Mouse (Mus musculus) adipocyte (in vitro differentiated cells): ENCODE measurements at regions not wholly inside any gene's neighbourhood (a gene's known extent, or its start where the extent isn't known, plus 50 kb on each side); places are given as distances from the start of the nearest gene placed in this dataset.

Experiments used
- DNase-seq: peaks from one replicate; pipeline ENCODE4 v3.0.0-alpha.2; 2016; ENCODE audit warnings: low spot score

DNA sequence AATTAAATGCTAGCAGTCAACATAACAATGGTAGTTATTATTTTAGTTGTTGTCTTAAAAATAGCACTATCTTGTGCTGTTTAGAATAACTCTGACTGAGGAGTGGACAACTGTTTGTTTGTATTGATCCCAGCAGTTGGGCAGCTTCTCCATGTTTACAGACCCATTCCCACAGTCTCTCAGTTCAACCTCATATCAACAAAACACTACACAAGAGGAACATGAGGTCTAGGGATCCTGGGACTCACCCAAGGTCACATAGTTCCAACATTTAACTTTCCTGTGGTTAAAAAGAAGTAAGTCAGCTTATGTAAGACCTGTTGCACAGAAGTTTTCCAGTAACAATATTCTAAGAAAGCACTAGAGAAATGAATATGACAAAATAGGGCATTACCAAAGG lies 203.0 kb upstream of the Usp24 start:
- peak; percentile 66 for DNase-seq

DNA sequence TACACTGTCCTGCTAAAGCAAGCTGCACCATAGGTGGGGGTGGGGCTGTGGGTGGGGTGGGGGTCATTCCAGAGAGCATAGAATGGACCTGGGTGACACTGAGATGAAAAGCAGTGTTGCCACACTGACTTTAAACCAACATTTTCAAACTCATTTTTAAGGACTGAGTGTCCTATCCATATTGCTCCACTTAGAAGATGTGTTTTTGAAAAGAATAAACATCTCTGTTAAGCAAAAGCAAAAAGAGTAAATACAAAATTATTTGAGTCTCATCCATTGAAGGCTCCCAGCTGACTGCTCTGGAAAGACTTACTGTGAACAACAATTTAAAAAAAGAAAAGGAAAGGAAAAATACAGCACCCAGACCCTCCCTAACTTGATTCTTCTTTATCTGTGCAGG lies 202.3 kb upstream of the Usp24 start:
- no peak for DNase-seq

DNA sequence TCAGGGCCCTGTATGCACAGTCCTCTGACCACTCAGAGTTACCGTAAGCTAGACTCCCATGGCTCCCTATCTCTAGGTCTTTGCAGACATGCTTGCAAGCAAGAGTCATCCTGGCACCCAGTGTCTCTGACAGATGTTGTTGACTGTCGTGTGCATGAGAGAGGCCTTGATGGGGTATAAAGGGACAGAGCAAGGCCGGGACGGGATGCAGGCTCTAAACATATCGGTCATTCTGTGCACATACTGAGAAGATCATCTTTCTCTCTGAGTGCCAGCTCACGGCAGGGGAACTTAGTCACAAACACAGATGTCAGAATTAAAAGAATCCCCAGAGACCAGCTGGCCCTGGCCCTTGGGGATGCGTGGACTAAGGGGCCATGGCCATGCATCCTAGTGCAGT lies 199.4 kb upstream of the Usp24 start:
- no peak for DNase-seq

DNA sequence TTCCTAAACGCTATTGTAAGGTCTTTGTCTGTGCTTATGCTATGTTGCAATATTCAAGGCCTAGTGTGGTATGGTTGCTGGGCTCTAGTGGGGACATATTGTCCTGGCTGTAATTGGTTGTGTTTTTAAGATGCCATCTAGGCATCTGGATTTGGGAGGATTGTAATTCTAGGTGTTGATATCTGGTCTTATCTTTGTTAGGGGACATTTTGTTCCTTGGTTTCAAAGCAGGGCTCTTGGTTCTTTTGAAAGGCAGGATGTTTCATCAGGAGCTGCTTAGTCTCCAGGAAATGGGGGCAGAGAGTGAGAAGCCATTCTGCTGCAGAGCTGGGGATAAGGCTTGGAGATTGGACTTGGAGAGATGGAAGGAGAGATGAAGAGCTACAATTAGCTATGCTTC lies 194.7 kb upstream of the Usp24 start:
- no peak for DNase-seq

DNA sequence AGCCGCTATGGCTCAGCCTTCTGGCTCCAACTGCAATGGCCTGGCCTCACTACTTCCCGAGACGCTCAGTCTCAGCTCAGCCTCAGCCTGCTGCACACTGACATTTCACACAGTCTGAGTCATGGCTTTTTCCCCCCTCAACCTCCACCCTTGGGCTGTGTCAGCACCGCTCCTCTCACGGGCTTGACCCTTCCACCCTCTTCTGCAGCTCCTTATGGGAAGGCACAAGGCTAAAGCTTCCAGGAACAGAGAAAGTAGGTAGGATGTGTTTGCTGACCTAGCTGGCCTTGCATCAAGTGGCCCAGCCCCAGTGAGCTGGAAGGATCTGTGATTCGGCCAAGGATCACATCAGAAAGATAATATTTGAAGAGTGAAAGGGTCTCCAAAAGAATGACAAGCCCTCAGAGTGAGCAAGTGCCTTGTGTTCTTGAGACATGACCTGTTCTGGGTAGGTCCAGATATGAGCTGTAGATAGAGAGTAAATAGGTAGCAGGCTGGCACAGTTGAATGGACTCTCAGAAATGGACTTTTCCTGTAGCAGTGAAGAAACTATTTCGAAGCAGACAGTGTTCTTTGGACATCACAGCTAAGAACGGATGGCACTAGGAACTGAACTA lies 192.9 kb upstream of the Usp24 start:
- DNase-seq, result peak; percentile 89

DNA sequence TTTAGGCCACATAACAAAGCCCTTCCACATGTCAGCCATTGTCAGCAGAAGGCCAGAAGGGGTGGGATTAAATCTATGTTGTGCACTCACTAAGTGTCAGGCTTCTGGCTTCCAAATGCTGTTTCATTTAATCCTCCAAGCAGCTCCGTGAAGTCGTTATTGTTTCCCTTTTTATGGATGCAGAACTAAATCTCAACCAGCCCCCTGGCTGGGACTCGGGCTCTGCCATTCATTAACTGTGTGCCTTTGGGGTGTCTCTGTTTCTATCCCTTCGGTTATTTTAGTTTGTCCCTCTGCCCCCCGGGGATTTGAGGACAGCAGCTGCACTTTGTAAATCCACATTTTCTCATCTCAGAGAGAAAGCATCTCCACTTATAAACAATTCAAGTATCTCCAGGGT lies 188.8 kb upstream of the Usp24 start:
- no peak for DNase-seq

DNA sequence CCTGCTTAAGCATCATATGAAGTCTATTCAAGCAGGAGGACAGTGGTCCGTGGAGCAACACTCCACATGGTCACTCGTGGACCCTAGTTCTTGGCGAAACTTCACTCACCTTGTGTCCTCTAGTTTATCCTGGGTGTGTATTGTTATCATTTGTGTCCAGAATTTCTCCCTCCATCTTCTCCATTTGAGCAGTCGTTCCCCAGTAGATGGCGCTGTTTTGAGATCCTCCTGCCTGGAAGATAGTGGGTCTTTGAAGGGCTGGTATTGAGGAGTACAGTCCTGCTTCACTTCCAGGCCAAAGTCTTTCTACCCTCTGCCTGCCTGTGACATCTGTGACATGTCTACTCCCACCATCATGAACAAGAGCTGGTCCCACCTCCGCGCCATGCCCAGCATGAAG lies 188.4 kb upstream of the Usp24 start:
- DNase-seq, result no peak

DNA sequence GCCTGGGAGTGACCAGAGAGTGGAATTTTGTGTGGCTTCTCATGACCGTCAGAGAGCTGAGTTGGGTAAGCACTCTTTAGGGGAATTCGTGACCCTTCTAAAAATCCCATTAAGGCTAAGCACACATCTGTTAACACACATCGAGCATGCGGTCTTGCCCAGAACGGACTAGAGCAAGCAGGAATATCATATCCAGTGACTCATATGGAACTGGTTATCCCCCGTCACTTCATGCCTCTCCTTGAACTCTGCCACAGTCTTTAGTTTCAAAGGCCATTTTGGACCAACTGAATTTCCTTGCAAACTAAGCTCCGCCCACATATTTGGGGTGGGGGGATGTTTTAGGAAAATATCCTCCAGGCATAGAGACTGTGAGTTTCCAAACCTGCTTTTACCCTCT lies 186.7 kb upstream of the Usp24 start:
- DNase-seq, result no peak

DNA sequence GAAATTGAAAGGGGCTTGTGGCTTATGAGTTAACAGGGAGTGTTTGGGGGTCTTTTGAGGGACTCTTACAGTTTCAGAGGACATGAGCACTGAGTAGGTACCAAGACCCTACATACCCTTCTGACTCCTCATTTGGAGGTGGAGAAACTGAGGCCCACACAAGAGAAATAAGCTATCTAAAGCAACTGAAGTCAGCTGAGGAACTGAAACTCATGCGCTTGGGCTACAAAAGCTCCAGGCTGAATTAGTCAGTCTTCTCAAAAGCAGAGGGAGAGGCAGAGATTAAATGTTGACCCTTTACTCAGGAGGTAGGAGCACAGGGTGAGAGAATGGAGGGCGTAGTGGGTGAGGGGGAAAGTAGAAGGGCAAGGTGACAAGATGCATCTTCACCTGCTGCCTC lies 186.2 kb upstream of the Usp24 start:
- DNase-seq, result no peak

DNA sequence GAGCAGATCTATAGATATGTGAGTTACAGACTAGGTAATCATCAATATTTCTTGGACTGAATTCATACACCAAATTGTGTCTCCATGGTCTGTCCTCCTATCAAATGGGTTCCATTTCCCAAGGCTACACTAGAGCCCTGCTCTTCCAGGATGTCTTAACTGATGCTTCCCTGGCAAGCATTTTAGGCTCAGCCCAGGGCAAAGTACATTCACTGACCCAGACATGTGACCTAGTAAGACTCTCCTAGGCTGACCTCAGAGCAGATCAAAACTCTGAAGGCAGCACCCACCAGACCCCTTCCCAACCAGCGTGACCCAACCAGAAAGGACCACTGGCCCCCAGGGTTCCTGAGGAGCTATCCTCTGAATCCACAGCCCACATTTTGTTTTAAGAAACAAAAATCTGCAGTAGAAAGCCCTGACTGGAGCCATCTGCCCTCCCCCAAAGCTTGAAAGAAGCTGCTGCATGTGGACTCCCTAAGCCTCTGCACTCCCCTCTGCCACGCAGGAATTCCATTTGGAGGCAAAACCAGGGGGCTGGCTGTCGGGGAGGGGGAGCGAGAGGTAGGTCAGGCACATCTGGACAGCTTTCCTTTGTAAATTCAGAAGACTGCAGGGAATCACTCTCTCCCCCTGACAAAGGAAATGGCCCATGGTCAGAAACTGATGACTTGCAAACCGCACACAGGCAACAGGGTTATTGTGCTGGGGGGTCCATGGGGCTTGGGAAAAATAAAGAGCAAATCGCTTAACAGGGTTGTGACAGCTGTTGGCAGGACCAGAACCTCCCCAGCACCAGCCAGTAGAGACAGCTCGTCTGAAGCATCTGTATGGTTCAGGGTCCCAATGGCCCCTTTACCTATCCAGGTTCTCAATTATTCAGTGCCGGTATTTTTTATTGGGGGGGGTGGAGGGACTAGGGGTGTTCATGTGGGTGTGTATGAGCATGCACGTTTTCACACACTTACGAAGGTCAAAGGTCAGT lies 182.0 kb upstream of the Usp24 start:
- no peak for DNase-seq

DNA sequence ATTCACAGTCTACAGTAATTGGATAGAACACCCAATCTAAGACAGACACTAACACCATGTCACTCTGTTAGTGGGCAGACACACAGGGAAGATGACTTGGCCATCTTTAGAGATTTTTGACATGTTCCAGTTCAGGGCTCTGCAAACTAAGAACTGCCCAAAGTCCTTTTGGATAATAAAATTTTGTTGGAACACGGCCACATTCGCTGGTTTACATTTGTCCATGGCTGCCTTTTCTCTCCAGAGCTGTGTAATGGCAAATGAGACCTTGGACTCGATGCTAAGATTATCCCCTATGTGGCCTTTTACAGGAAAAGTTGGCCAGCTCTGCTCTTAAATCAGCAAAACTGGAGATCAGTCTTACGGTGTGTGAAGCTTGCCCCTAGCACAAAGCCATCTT lies 173.3 kb upstream of the Usp24 start:
- no peak for DNase-seq

DNA sequence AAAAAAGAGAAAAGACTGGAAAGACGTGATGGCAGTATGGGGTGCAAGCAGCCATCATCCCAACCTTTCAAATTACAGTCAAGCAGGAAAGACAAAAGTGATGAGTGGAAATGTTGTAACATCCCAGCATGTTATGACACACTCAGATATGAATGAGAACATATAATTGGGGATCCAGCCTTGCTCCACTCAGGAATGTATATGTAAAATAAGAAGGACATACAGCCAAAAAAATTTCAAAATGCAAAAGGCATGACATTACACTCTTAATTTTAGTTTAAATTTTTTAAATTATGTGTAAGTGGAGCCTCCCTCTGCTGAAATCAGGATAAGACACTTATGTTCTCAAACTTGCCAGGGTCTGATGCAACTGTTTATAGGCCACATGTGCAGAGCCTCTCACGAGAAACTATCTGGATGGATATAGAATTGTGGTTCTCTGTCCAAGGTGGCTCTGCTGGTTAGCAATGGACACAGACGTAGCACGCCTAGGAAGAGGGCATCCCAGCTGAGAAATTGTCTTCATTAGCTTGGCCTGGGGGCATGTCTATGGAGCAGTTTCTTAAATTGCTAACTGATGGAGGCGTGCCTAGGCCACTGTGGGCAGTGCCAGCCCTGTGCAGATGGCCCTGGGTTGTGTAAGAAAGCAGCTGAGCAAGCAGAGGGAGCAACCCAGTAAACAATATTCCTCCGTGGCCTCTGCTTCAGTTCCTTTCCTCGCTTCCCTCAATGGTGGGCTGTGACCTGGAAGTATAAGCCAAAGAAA lies 171.5 kb upstream of the Usp24 start:
- DNase-seq, result peak; percentile 94

DNA sequence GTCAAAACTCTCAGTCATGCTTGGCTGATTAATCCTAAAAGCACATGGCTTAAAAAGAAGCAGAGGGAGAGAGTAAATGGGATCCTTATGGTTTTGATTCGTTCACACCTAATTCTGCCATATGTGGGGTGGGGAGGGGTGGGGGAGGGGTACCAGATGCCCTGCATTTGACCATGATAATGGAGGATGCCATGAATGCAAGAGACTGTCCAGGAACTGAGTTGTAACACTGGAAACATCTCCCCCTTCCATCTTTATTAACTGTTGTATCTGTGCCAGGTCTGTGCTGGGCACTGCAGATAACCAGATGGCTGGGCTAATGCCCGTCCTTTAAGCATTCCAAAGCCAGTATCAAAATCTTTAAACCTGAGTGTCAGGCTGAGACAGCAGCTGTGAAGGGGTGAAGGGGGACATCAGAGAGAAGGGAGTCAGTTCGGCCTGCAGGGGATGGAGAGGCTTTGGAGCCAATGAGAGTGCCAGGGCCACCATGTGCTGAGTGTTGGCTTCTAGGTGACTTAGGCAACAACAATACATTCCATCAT lies 169.0 kb upstream of the Usp24 start:
- no peak for DNase-seq

DNA sequence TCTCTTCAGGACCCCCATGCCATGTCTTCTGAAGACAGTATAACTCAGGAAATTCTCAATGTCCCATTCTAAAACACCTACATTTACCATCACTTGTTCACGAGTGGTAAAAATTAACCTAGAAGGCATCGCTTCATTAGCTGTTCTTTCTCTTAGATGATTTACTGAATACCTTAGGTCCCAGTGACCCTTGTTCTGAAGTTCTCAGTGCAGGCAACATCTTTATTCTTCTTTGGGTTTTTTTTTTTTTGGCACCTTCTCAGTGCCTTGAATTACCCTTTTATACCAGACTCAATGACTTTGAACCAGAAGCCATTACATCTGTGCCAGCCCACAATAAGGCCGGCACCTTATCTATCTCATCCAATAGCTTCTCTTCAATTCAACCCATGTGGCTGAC lies 167.1 kb upstream of the Usp24 start:
- no peak for DNase-seq

DNA sequence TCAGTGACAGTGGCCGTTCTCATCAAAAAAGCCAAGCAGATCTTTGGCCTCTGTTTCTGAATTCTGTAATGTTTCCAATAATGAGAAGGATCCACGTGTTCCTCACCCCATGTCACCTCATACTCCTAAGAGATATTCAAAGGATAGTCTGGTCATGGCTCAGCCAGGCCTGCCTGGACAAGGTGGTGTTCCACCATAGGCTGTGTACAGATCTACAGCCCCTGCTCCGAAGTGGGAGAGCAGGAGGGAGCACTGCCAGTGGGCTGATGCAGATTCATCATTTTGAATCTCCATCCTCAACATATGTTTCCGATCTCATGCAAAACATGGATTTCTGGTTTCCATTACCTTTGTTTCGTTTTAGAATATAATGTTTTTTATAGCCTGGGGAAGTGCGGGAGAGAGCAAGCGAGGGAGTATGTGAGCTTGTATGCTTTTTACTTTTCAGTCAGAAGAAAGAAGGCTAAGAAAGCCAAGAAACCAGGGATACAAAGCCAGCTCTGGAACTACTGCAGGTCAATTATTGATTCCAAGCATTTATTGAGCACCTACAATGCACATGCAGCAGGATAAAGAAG lies 166.5 kb upstream of the Usp24 start:
- no peak for DNase-seq

DNA sequence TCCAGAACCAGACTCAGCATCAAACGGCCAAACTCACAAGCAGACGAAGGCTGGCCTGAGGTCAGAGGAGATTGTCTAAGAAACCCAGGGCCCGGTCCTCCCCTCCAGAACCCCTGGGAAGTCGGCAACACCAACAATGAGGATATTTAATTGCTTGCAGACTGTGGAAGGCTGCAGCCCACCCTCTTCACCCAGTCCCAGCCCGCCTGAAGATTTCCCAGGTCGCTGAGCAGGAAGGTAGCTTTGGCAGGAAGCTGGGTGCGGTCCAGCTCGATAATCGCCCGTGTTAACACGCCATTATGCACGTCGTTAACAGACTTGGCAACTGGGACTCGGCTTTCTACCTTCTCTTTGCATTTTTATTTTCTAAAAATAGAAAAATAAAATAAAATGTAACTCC lies 165.2 kb upstream of the Usp24 start:
- no peak for DNase-seq

DNA sequence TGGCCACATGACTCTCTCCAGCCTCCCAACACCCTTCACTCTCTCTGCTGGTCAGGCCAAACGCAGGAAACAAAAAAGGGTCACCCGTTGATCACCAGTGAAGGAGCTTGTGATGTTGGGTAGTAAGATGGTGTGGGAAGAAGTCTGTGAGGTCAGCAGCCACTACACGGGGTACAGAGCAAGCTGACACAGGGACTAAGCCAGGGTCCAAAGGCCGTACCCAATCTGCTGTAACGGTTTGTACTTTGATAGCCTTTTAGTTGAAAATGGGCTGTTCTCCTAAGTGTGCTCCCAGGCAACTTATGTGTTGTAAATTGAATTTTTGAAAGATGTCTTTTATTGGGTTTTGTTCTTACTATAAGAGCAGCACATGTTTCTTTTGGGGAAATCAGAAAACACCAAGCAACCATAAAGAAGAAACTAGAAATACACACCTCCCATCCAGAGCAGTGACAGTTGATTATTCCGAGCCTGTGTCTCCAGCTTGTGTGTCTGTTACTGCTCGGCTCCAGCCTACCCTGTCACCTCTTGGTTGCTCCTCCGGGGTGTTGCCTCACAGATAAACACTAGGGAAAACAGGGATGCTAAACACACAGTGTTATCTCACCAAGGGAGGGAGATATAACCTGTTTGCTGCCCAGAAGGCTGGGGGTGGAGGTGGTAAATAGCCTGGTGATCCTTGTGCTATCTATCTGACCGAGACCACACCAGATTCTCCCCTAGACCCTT lies 158.4 kb upstream of the Usp24 start:
- no peak for DNase-seq

DNA sequence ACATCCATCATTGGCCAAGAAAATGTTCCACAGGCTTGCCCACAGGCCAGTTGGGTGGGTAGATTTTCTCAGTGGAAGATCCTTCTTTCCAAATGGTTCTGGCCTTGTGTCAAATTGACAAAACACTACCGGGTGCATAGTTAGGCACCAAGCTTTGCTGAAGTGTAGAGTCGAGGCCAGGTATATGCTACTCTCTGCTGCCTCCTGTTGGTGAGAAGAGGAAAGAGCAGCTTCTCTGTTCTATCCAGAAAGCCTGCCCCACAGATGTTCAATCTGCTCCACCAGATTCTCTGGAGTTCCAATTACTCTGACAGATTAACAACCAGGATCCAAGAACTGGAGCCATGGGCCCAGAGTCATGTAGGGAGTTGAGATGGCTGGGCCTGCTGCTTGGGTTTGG lies 154.4 kb upstream of the Usp24 start:
- no peak for DNase-seq

DNA sequence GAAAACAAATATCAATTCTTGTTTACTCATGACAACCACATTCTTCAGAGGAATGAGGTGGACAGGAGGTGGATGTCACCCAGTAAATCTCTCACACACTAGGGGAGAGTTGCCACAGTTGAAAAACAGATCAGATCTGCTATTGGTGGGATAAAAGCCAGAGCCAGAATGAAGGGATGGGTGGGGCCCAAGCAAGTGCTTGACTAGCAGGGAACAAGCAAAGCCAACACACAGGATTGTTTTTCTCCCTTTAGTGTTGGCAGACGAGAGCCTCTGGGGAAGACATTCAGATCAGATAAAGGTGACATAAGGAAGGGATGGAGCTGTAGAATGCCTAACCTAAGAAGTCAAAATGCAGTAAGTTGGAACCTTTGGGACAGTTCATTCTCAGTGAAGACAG lies 153.5 kb upstream of the Usp24 start:
- no peak for DNase-seq

DNA sequence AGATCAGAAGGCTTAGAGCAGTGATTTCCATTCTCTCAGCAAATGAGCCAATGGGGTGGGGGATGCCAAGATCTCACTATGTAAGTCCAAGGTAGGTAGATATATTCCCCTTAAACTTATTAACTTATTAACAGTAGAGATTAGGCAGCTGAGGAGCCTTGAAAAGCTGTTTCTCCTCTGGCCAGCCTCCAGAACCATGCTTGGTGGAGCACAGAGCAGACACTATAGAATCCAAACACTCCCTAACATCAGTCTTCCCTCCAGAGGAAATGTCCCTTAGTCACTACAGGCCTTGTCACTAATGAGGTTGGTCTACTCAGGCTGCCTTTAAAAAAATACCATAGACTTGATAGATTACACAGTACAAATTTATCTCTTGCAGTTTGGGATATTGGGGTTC lies 152.8 kb upstream of the Usp24 start:
- no peak for DNase-seq

DNA sequence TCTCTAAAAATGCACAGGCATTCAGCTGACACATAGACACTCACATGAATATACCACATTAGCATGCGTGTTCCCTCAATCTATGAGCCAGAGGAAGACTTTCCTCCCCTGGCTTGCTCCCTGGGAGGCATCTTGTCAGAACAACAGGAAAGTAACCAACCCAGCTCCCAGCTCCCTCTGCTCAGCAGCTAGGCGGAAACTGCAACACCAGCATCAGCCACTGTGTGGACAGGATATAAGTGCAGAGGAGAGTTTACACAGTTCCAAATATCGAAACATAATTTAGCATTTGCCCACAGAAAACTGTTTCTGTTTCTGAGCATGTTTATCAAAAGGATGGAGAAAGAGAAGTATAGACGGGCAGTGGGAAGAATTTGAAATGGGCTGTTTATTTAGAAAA lies 148.3 kb upstream of the Usp24 start:
- no peak for DNase-seq

DNA sequence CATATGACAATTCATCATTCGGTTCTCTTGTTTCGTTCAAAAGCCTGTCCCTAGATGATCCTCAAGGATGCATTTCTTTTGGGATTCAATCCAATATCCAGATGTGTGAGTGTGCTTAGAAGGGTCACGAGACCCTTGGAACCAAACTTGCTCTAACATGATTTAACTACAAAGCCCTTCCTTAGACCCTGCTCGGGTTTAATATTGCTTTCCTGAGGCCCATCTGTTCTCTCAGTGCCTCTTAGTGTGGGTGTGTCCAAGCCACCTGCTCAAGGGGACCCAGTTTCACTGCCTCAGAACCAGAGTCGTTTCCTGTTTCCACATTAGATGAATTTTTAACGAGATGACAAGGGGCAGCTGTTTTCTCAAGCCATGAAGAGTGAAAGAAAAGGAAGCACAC lies 147.3 kb upstream of the Usp24 start:
- no peak for DNase-seq
